Mouse (Mus musculus) lung, postnatal 14 days (tissue): ENCODE measurements around the gene Josd1.

Source experiments
- DNase-seq: peaks from one replicate; pipeline ENCODE4 v3.0.0; 2021

Gene Josd1

GRCm38 (mm10) chr15:79687646-79688267 is at the start of gene Josd1:
TSS of gene Josd1 (minus strand) at chr15:79687919.
- peak; percentile 98 for DNase-seq

GRCm38 (mm10) chr15:79734311-79734710 is 46.6 kb upstream of the Josd1 start:
- DNase-seq, result no peak

GRCm38 (mm10) chr15:79733640-79734039 is 45.9 kb upstream of the Josd1 start:
- DNase-seq, result no peak

- DNase-seq, result no peak
These were observed 45.5 kb upstream of the Josd1 start for GRCm38 (mm10) chr15:79733192-79733591.

- no peak for DNase-seq
These were observed 43.8 kb upstream of the Josd1 start for GRCm38 (mm10) chr15:79731554-79731953.

- no peak for DNase-seq
These were observed 41.1 kb upstream of the Josd1 start for GRCm38 (mm10) chr15:79728731-79729388.

- no peak for DNase-seq
These were observed 40.6 kb upstream of the Josd1 start for GRCm38 (mm10) chr15:79728311-79728710.

GRCm38 (mm10) chr15:79727840-79728239 is 40.1 kb upstream of the Josd1 start:
- DNase-seq, result no peak

- DNase-seq, result no peak
These were observed 37.6 kb upstream of the Josd1 start for GRCm38 (mm10) chr15:79725190-79725789.

GRCm38 (mm10) chr15:79723439-79723838 is 35.7 kb upstream of the Josd1 start:
- DNase-seq, result peak; percentile 37

GRCm38 (mm10) chr15:79720796-79721195 is 33.1 kb upstream of the Josd1 start:
- no peak for DNase-seq

GRCm38 (mm10) chr15:79720267-79720666 is 32.5 kb upstream of the Josd1 start:
- DNase-seq, result no peak

- no peak for DNase-seq
These were observed 29.0 kb upstream of the Josd1 start for GRCm38 (mm10) chr15:79716710-79717109.

- DNase-seq, result no peak
These were observed 27.9 kb upstream of the Josd1 start for GRCm38 (mm10) chr15:79715646-79716045.

GRCm38 (mm10) chr15:79708229-79708822 is 20.6 kb upstream of the Josd1 start:
- DNase-seq, result no peak

GRCm38 (mm10) chr15:79706603-79707214 is 19.0 kb upstream of the Josd1 start:
- DNase-seq, result no peak

- DNase-seq, result no peak
These were observed 10.0 kb upstream of the Josd1 start for GRCm38 (mm10) chr15:79697558-79698187.

GRCm38 (mm10) chr15:79697011-79697410 is 9.3 kb upstream of the Josd1 start:
- DNase-seq, result no peak

- no peak for DNase-seq
These were observed 8.8 kb upstream of the Josd1 start for GRCm38 (mm10) chr15:79696508-79696907.

GRCm38 (mm10) chr15:79695516-79695915 is 7.8 kb upstream of the Josd1 start:
- no peak for DNase-seq

GRCm38 (mm10) chr15:79694512-79694911 is 6.8 kb upstream of the Josd1 start:
- DNase-seq, result no peak

- peak; percentile 26 for DNase-seq
These were observed 6.0 kb upstream of the Josd1 start for GRCm38 (mm10) chr15:79693740-79694139.

GRCm38 (mm10) chr15:79692334-79692733 is 4.6 kb upstream of the Josd1 start:
- no peak for DNase-seq
